Mouse (Mus musculus) naive thymus-derived CD4-positive, alpha-beta T cell, adult 2 months (primary cell): ENCODE data around the gene Erlec1.
A peak's percentile ranks its signal among the peaks of the same experiment; 100 is the strongest.

ENCODE experiments used
- DNase-seq: peaks from one replicate; pipeline ENCODE4 v3.0.0-alpha.2; 2011; ENCODE audit warnings: low read depth

Gene Erlec1

DNA sequence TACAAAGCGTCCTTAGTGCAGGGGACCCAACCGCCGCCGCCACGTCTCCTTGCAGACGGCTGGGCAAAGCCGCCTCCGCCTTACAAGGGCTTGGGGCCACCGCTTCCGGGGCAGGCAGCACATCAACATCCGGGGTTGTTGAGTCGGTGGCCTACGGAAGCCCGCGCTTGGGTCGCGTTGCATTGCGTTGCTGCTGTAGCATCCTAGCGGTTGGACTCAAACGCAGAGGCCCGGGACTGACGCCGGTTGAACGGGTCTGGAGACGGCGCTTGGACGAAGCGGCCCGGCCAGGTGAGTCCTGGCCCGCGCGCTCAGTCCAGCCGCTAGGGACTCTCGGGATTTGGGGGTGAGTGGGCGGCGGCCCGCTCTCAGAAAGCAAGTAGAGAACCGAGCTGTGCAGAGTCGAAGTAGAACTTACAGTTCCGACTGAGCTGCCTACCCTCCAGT is at the start of gene Erlec1:
Erlec1 (minus strand) TSS at position 57 of the 447 bp plus-strand sequence.
- DNase-seq, result peak; percentile 92

DNA sequence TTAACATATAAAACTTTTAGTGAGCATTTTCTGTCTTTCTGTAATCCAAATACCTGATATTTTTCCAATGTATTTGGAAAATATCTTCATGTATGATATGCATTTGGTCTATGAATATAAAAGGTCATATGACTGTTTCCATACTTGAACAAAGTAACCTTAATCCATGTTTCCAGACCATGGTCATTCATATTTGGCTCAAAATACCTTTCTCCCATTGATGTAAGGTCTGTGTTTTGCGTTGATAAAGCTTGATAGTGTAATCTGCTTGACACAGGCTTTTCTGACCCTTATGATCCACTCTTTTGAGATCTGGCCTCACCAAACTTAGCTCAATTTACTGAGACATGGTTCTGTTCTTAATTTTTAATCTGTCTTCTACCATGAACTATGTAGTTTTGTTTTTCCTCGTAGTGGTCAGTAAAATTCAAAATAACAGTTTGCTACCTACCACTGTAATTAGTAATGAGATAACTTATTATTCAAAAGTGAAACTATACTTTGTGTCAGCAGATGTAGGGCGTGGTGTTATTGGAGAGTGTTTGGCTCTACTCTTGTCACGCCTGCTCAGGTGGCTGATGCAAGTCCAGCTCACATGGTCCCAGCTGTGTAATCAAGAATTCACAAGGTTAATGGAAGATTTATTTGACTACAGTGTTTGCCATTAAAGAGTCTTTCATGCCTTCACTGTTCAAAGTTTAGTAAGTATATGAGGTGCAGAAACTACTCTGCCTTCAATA is 47.2 kb upstream of the Erlec1 start:
- no peak for DNase-seq

GRCm38 (mm10) chr11:31000028-31000427 is 45.9 kb upstream of the Erlec1 start:
- no peak for DNase-seq

- DNase-seq, result no peak
Observed at GRCm38 (mm10) chr11:30998704-30999103, 44.6 kb upstream of the Erlec1 start.

DNA sequence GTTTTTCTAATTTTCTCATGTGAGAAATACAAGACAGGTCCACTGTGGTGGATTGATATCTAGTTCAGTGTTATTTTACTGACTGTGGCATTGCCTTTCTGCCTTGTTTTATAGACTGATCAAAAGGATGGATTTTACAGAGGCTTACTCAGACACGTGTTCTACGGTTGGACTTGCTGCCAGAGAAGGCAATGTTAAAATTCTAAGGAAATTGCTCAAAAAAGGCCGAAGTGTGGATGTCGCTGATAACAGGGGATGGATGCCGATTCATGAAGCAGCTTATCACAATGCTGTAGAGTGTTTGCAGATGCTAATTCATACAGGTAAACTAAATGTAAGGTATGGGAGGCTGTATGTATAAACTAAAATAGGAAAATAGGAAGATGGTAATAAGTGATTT is 44.1 kb upstream of the Erlec1 start:
- no peak for DNase-seq

GRCm38 (mm10) chr11:30996670-30997069 is 42.5 kb upstream of the Erlec1 start:
- DNase-seq, result no peak

GRCm38 (mm10) chr11:30986625-30987017 is 32.5 kb upstream of the Erlec1 start:
- DNase-seq, result no peak

- DNase-seq, result peak; percentile 90
Observed at GRCm38 (mm10) chr11:30985877-30986624, 31.9 kb upstream of the Erlec1 start, which contains the start of gene Chac2. Chac2 (minus strand) TSS chr11:30986350.

DNA sequence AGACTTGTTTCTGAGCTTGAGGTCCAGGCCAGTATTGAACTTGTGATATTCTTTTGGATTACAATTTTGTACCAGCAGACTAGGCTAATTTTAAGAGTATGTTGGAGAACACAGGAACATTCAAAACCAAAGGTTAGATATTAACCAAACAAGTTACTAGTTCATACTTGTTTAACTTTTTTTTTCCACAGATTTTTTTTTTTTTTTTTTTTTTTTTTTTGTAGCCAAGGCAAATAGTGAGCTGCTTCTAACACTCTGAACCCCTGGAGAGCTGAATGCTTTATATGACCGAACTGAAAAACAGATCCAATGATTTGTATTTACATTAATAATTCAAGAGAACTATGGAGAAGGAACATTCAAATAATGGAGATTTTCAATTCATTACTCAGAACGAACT is 31.1 kb upstream of the Erlec1 start:
- no peak for DNase-seq

GRCm38 (mm10) chr11:30953469-30954154 is 523 bp downstream of the Erlec1 start:
- DNase-seq, result peak; percentile 53

- DNase-seq, result no peak
Observed at GRCm38 (mm10) chr11:30952829-30953228, 1.3 kb downstream of the Erlec1 start.

DNA sequence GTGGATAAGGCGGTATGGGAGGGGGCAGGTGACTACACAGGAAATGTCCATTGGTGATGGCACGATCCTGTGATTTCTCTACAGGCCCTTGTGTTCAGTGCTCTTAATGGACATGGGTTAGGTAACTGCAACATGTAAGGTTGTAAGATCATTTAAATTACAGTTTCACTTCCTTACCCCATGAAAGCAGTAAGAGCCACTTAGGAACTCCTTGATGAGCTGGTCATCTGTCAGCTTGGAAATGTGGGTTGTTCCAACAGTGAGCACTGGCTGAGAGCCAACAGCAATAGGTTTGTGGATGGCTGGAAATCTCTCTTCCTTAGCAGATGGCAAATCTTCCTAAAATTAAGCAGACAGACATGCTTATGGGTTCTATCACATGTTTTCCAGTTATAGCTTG is 10.6 kb downstream of the Erlec1 start:
- DNase-seq, result no peak

- DNase-seq, result no peak
Observed at GRCm38 (mm10) chr11:30928498-30928897, 25.6 kb downstream of the Erlec1 start.

- no peak for DNase-seq
Observed at GRCm38 (mm10) chr11:30928079-30928478, 26.1 kb downstream of the Erlec1 start.

DNA sequence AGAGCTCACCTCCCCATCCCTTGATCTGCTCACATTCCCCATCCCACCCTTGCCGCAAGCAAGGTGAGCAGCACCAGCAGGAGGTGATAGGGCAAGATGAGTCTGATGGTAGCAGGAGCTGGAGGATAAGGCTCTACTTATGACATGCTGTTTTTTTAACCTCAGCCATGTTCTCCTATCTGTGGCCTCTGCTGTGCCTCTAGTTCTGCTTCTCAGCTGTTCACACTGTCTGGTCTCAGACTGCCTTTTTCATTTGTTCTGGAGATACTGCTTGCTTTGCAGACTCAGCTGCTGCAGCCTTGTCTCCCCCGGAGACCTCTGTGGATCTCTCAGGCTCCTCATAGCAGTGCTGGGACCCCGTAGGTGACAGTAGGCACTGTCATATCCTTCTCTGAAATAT is 30.9 kb downstream of the Erlec1 start:
- no peak for DNase-seq

- DNase-seq, result no peak
Observed at GRCm38 (mm10) chr11:30920641-30921040, 33.5 kb downstream of the Erlec1 start.

GRCm38 (mm10) chr11:30912311-30912710 is 41.8 kb downstream of the Erlec1 start:
- DNase-seq, result no peak

- no peak for DNase-seq
Observed at GRCm38 (mm10) chr11:30899312-30899711, 54.8 kb downstream of the Erlec1 start.

GRCm38 (mm10) chr11:30896201-30896600 is 57.9 kb downstream of the Erlec1 start:
- DNase-seq, result no peak

- DNase-seq, result no peak
Observed at GRCm38 (mm10) chr11:30888153-30888552, 66.0 kb downstream of the Erlec1 start.

DNA sequence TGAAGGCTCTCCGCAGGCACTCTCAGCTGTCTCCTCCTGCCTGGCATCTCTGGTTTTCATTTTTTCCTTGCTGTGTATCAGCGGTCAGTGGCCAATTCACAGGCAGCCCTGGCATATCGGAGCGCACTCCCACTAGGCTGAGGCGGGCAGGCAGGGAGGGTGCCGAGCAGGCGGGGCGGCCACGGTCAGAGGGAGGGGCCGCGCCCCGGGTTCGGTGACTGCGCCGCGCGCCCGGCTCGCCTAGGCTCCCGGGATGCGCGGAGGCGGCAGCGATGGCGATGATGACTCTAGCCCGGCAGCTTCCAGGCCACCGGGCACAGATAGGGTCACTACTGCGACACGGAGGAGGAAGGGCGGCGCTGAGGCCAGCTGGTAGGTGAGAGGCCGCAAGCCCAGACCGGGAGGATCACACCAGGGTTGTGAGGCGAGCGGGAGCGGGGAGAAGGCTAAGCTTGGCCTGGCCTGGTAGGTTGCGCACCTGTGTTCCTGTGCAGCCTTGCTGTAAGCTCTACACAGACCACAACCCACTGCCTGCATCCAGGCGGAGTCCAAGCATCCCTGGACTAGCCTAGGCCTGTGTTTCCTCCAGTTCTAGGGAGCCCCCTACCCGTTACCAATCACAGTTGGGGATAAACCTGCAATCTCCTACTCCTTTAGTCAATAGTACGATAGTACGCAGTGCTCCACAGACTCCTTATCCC is 68.8 kb downstream of the Erlec1 start, which contains the start of the genes Gpr75 and Asb3:
Gpr75 (plus strand) TSS at position 188 of the 701 bp plus-strand sequence.
Asb3 (plus strand) TSS at position 246 of the 701 bp plus-strand sequence.
- no peak for DNase-seq
